Mouse (Mus musculus): ENCODE results near the gene Gm16253.

The Gm16253 gene

GRCm38 (mm10) chr3:96576690-96577541 is at the start of gene Gm16253:
Gene Gm16253, plus strand, starts transcription at chr3:96576984.
- no peak for DNase-seq (ENCODE audit: extremely low spot score, low read depth, low spot score)

DNA sequence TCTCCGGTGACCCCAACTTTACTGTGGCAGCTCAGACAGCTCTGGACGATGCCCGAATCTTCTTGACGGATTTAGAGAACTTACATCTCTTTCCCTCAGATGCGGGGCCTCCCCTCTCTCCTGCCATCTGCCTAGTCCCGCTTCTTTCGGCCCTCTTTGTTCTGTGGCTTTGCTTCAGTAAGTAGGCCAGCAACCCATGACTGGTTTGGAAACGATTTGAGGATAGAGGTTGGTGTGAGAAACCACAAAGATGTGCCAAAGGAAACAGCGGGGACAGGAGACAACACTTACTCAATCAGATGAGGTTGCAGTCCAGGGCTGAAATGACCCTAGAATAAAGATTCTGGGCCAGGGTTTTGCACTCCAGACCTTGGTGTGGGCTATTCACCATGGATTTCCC is 48.3 kb upstream of the Gm16253 start:
- DNase-seq (ENCODE audit: extremely low spot score, low read depth, low spot score) = no peak

DNA sequence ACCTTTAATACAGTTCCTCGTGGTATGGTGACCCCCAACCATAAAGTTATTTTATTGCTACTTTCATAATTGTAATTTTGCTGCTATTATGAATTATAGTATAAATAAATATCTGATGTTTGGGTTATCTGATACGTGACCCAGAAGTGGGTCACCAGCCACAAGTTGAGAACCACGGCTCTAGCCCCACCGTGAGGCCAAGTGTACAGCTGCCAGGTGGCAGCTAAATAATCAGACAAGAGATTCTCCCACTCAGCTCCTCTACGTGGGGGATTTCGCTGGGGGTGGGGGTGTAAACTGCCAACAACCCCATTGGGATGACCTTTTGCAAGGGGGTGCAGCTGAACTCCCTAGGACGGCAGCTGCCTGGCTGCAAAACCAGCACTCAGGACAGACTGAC is 44.7 kb upstream of the Gm16253 start:
- DNase-seq (ENCODE audit: extremely low spot score, low read depth, low spot score) = no peak

DNA sequence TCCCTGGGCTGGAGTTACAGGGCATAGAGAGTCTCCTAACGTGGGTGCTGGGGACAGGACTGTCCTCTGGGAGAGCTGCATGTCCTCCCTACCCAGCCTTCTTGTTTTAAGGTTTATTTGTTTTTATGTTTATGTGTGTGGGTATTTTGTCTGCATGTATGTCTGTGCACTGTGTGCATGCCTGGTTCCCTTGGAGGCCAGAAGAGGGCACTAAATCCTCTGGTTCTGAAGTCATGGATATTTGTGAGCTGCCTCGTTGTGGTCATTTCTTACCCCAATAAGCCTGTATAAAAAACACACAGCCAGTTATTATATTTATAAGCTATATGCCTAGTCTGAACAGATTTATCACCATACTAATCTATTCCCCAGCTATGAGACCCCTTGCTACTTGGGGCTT is 42.5 kb upstream of the Gm16253 start:
- DNase-seq (ENCODE audit: extremely low spot score, low read depth, low spot score) = no peak

DNA sequence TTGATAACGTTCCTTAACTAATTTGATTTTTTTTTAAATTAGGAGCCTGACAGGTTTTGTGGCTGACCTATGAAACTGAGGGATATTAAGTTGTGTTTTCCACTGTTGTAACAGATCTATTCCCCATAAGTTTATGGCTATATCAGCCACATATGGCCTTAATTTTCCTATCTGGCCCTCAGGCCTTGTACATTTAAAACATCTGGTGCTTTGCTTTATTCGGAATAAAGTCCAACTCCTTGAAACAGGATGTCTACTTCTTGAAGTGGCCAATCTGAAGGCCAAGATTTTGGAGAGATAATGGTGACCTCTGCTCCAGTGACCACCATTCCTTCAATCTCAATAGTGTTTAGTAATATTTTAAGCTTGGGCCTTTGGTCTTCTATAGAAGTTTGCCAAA is 37.5 kb upstream of the Gm16253 start:
- no peak for DNase-seq (ENCODE audit: extremely low spot score, low read depth, low spot score)

DNA sequence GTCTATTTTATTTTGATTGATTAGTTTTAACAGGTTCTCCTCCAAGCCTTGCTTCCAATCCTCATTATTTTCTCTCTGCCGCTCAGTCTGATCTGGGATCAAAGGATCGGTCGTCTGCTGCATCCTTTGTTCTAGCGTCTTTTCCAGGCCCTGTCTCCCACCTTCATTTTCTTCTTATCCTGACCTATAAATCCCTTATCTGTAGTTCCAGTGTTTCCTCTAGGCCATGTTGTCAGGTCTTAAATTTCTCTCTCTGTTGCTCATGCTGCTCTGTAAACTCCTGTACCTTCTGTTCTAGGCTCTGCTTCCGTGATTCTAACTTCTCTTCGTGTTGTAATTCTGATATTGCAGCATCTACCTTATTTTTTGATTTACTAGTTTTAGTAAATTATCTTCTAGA is 36.0 kb upstream of the Gm16253 start:
- DNase-seq (ENCODE audit: extremely low spot score, low read depth, low spot score) = no peak

GRCm38 (mm10) chr3:96541328-96542078 is 35.3 kb upstream of the Gm16253 start:
- DNase-seq (ENCODE audit: extremely low spot score, low read depth, low spot score) = no peak

DNA sequence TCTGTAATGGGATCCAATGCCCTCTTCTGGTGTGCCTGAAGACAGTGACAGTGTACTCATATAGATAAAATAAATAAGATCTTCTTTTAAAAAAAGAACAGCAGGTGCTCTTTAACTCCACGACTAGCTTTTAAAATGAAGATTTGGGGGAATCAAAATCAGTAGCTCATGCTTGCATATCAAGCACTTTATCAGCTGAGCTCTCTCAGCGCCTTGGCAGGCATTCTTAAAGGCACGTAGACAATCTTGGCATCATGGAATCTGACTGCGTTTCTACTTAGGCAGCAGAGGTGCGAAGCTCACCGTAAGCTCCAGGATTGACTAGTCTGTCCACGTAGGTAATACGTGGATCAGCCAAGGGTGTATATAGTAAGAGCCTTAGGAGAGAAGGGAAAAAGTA is 34.2 kb upstream of the Gm16253 start:
- DNase-seq (ENCODE audit: extremely low spot score, low read depth, low spot score) = no peak

- no peak for DNase-seq (ENCODE audit: extremely low spot score, low read depth, low spot score)
Observed at GRCm38 (mm10) chr3:96543345-96543744, 33.4 kb upstream of the Gm16253 start.

DNA sequence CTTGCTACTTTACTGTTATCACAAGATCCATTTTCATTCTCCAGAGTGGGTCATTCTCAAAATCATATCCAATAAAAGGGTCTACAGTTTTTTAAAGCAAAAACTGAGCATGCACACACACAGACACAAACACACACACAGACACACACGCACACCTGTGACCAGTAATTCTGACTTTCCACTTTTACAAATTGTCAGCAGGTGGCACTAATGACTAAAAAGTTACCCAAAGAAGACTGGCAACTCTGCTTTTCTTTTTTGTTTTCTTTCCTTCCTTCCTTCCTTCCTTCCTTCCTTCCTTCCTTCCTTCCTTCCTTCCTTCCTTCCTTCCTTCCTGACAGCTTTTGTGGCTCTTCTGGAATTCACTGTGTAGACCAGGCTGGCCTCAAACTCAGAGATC is 31.2 kb upstream of the Gm16253 start:
- no peak for DNase-seq (ENCODE audit: extremely low spot score, low read depth, low spot score)

- DNase-seq (ENCODE audit: extremely low spot score, low read depth, low spot score) = no peak
Observed at GRCm38 (mm10) chr3:96546880-96547279, 29.9 kb upstream of the Gm16253 start.

- DNase-seq (ENCODE audit: extremely low spot score, low read depth, low spot score) = no peak
Observed at GRCm38 (mm10) chr3:96547389-96547960, 29.3 kb upstream of the Gm16253 start.

DNA sequence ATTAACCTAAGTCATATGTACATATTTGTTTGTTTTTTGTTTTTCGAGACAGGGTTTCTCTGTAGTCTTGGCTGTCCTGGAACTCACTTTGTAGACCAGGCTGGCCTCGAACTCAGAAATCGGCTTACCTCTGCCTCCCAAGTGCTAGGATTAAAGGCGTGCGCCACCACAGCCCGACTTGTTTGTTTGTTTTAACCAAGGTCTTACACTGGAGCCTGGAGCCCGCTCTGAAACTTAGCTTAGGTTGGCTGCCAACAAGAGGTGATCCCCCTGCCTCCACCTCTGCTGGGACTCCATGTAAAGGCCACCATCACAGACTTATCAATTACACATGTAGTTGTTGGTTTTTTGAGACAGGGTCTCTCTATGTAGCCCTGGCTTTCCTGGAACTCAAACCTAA is 28.0 kb upstream of the Gm16253 start:
- no peak for DNase-seq (ENCODE audit: extremely low spot score, low read depth, low spot score)

- DNase-seq (ENCODE audit: extremely low spot score, low read depth, low spot score) = no peak
Observed at GRCm38 (mm10) chr3:96549346-96549745, 27.4 kb upstream of the Gm16253 start.

GRCm38 (mm10) chr3:96551203-96551602 is 25.6 kb upstream of the Gm16253 start:
- DNase-seq (ENCODE audit: extremely low spot score, low read depth, low spot score) = no peak

GRCm38 (mm10) chr3:96551890-96552289 is 24.9 kb upstream of the Gm16253 start:
- no peak for DNase-seq (ENCODE audit: extremely low spot score, low read depth, low spot score)

- no peak for DNase-seq (ENCODE audit: extremely low spot score, low read depth, low spot score)
Observed at GRCm38 (mm10) chr3:96553601-96554000, 23.2 kb upstream of the Gm16253 start.

DNA sequence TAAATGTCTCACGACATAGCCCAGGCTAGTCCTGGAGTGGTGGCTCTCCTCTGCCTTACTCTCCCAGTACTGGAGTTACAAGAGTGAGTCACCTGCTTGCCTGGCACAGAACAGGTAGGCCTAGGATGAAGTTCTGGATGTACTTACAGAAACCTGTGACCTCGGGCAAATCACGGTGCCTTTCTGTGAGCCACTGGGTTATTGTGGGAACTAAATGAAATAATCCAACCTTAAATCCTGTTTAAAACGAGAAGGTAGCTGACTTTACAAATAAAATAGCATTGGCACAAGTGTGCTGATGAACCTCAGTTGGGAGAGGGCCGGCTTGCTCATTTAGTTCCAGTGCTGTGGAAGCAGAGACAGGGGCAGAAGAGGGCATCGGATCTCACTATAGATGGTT is 22.5 kb upstream of the Gm16253 start:
- no peak for DNase-seq (ENCODE audit: extremely low spot score, low read depth, low spot score)

- no peak for DNase-seq (ENCODE audit: extremely low spot score, low read depth, low spot score)
Observed at GRCm38 (mm10) chr3:96555041-96555596, 21.7 kb upstream of the Gm16253 start.

DNA sequence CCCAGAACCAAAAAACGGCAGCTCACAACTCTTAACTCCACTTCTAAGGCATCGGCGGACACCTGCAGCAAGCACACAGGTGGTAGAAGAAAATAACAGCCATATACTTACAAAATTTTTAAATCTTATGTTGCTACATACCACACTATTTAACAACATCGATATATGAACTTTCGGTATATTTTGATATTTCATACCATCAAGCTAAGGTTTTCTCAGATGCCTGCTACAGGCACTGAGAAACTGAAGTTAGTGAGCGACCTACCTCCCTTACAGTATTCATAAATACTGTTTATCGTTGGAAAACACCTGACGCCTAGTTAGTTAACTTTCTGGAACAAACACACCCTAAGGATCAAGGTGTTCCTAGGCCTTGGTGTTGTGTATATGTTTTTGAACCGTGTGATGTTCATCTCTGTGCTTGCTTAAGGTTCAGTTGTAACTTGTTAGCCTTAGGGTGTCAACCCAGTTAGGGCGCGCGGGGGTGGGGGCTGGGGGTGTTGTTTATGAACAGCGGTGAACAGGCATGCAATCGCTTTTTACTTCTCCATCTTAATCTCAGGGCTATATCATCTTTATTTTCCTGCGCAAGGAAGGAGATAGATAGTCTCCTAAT is 20.7 kb upstream of the Gm16253 start:
- no peak for DNase-seq (ENCODE audit: extremely low spot score, low read depth, low spot score)

All from hindlimb bud, embryonic 11.5 days (tissue).